Mouse (Mus musculus) stomach, postnatal 0 days (tissue): ENCODE results near the gene Itgb8.

Experiments used
- CTCF ChIP-seq: IDR thresholded peaks from 2 replicates; pipeline ENCODE4 v1.5.1; 2016; ENCODE audit warnings: antibody characterized with exemption, low read depth, mild to moderate bottlenecking, moderate library complexity
- EP300 ChIP-seq: optimal IDR thresholded peaks from 2 replicates; pipeline ENCODE3; 2016; ENCODE audit warnings: antibody characterized with exemption

DNA sequence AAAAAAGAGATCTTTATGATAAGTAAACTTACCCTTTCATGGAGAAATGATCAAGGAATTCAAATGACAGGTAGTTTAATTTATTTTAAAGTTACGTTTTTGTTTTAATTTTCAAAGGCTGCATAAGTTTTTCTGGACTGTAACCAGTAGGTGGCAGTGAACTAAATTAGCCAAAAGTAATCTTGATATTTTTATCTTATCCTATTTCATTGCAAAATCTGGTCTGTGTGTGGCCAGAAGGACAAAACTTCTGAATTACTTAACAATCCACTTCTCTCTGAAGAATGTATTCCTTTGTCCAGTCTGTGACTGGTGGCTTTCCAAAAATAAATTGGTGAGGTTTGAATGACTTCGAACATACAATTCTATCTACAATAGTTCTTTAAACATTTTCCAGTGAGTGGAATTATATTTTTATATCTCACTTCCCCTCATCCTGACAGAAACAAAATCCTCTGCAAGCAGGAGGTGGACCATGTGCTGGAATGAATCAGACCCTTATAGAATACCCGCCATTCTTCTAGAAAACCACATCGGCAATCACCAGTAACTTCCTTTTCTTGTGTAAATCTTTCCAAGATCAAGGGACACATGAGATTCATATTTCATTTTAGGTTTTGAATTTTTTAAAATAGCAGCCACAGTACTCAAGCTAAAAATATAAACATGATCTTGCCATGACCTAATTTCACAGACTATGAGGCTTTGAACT, 68.6 kb downstream of the Itgb8 start:
- TF ChIP-seq CTCF: peak; percentile 56
- no peak for TF ChIP-seq EP300
